Mouse (Mus musculus) CH12.LX (cell line): ENCODE results near the gene Coq7. TPM values are rescaled to one million over a fixed set of nuclear protein-coding genes. Genes with fewer than 3 reads are reported as not detected.

Experiments
- DNase-seq: peaks from one replicate; pipeline ENCODE4 v3.0.0-alpha.2; 2013; ENCODE audit errors: extremely low read depth
- H3K27ac ChIP-seq: 2 replicates; pipeline ENCODE4 v1.5.1; 2012; ENCODE audit warnings: low read depth, mild to moderate bottlenecking, control low read depth, moderate library complexity; ENCODE audit not compliant: insufficient read depth
- H3K27me3 ChIP-seq: replicated peaks from 2 replicates; pipeline ENCODE3; 2012; ENCODE audit warnings: inconsistent platforms
- H3K36me3 ChIP-seq, 2 experiments: replicated peaks in 1 of 2; 2 replicates each; pipeline versions ENCODE3 to v1.6.1; 2012; ENCODE audit warnings: inconsistent platforms in 1 of 2, low read length in 1 of 2, mild to moderate bottlenecking in 1 of 2, mixed read lengths in 1 of 2, moderate library complexity in 1 of 2; ENCODE audit not compliant: control insufficient read depth in 1 of 2, insufficient read depth in 1 of 2
- H3K4me1 ChIP-seq, 2 experiments: 2 replicates each; pipeline ENCODE4 v1.6.1; 2012; ENCODE audit warnings: inconsistent platforms in 1 of 2, moderate library complexity in 1 of 2; ENCODE audit not compliant: insufficient read depth in 2 of 2, control insufficient read depth in 1 of 2
- H3K4me2 ChIP-seq: 2 replicates; pipeline ENCODE4 v1.6.1; 2012; ENCODE audit warnings: low read depth, mild to moderate bottlenecking, control low read depth; ENCODE audit not compliant: poor library complexity, insufficient read depth, severe bottlenecking
- H3K4me3 ChIP-seq, 3 experiments: fragments of 150-350 bp in 1 of 3; sonication (generic) in 1 of 3; replicated peaks in 1 of 3; 2 replicates each; pipeline versions ENCODE3 to v1.5.1; 2011 to 2012; ENCODE audit warnings: low read depth in 2 of 3, low read length in 2 of 3, mild to moderate bottlenecking in 2 of 3, moderate library complexity in 2 of 3, control low read depth in 1 of 3, improper control_type of control experiment in 1 of 3, inconsistent platforms in 1 of 3, mixed read lengths in 1 of 3; ENCODE audit not compliant: poor library complexity in 1 of 3
- H3K79me2 ChIP-seq: replicated peaks from 2 replicates; pipeline ENCODE4 v1.6.1; 2012; ENCODE audit warnings: mild to moderate bottlenecking, moderate library complexity; ENCODE audit not compliant: control insufficient read depth, poor library complexity, insufficient read depth, severe bottlenecking; ENCODE audit errors: extremely low read depth
- H3K9ac ChIP-seq: 2 replicates; pipeline ENCODE4 v1.6.1; 2012; ENCODE audit warnings: low read depth, mild to moderate bottlenecking, control low read depth, moderate library complexity; ENCODE audit not compliant: insufficient read depth
- H3K9me3 ChIP-seq: replicated peaks from 2 replicates; pipeline ENCODE3; 2012; ENCODE audit warnings: low read length, inconsistent platforms, mixed read lengths
- BHLHE40 ChIP-seq: IDR thresholded peaks from 2 replicates; pipeline ENCODE4 v1.6.1; 2011; ENCODE audit warnings: mild to moderate bottlenecking, low read depth, low read length, improper control_type of control experiment
- CHD1 ChIP-seq: IDR thresholded peaks from 2 replicates; pipeline ENCODE4 v1.6.1; 2012; ENCODE audit warnings: low read depth, low read length, improper control_type of control experiment, inconsistent platforms
- CHD2 ChIP-seq: IDR thresholded peaks from 2 replicates; pipeline ENCODE4 v1.6.1; 2011; ENCODE audit warnings: low read length, improper control_type of control experiment
- CTCF ChIP-seq, 2 experiments: IDR thresholded peaks in 1 of 2; conservative IDR thresholded peaks in 1 of 2; 2 replicates each; pipeline ENCODE4 v1.5.1; 2011 to 2012; ENCODE audit warnings: low read depth in 2 of 2, low read length in 2 of 2, improper control_type of control experiment in 1 of 2, inconsistent platforms in 1 of 2, mild to moderate bottlenecking in 1 of 2, moderate library complexity in 1 of 2
- E2F4 ChIP-seq: IDR thresholded peaks from 2 replicates; pipeline ENCODE4 v1.6.1; 2011; ENCODE audit warnings: low read depth, low read length, improper control_type of control experiment; ENCODE audit not compliant: insufficient replicate concordance
- ELF1 ChIP-seq: IDR thresholded peaks from 2 replicates; pipeline ENCODE4 v1.6.1; 2014; ENCODE audit warnings: low read depth, mild to moderate bottlenecking, inconsistent platforms, low read length, improper control_type of control experiment
- EP300 ChIP-seq: IDR thresholded peaks from 2 replicates; pipeline ENCODE4 v1.6.1; 2011; ENCODE audit warnings: low read length, improper control_type of control experiment
- ETS1 ChIP-seq: conservative IDR thresholded peaks from 2 replicates; pipeline ENCODE4 v1.6.1; 2012; ENCODE audit warnings: low read depth, mild to moderate bottlenecking, inconsistent platforms, low read length, improper control_type of control experiment, moderate library complexity
- GABPA ChIP-seq: IDR thresholded peaks from 2 replicates; pipeline ENCODE4 v1.6.1; 2012; ENCODE audit warnings: low read depth, low read length, improper control_type of control experiment, inconsistent platforms; ENCODE audit not compliant: insufficient replicate concordance
- HCFC1 ChIP-seq: IDR thresholded peaks from 2 replicates; pipeline ENCODE4 v1.6.1; 2012; ENCODE audit warnings: low read depth, mild to moderate bottlenecking, inconsistent platforms, low read length, improper control_type of control experiment
- IRF4 ChIP-seq: IDR thresholded peaks from 2 replicates; pipeline ENCODE4 v1.6.1; 2014; ENCODE audit warnings: low read depth, mild to moderate bottlenecking, inconsistent platforms, low read length, improper control_type of control experiment
- JUND ChIP-seq: conservative IDR thresholded peaks from 2 replicates; pipeline ENCODE4 v1.6.1; 2011; ENCODE audit warnings: low read depth, low read length, improper control_type of control experiment
- MAX ChIP-seq: IDR thresholded peaks from 2 replicates; pipeline ENCODE4 v1.6.1; 2011; ENCODE audit warnings: low read length, improper control_type of control experiment
- MAZ ChIP-seq: IDR thresholded peaks from 2 replicates; pipeline ENCODE4 v1.6.1; 2012; ENCODE audit warnings: low read depth, mild to moderate bottlenecking, inconsistent platforms, low read length, improper control_type of control experiment, moderate library complexity
- MXI1 ChIP-seq: IDR thresholded peaks from 2 replicates; pipeline ENCODE4 v1.6.1; 2011; ENCODE audit warnings: mild to moderate bottlenecking, low read depth, low read length, improper control_type of control experiment
- MYC ChIP-seq: IDR thresholded peaks from 2 replicates; pipeline ENCODE4 v1.6.1; 2011; ENCODE audit warnings: low read depth, mild to moderate bottlenecking, improper control_type of control experiment, low read length
- NELFE ChIP-seq: IDR thresholded peaks from 2 replicates; pipeline ENCODE4 v1.6.1; 2011; ENCODE audit warnings: low read depth, low read length, improper control_type of control experiment
- NRF1 ChIP-seq: IDR thresholded peaks from 2 replicates; pipeline ENCODE4 v1.6.1; 2014; ENCODE audit warnings: low read depth, mild to moderate bottlenecking, inconsistent platforms, low read length, improper control_type of control experiment, moderate library complexity
- PAX5 ChIP-seq: IDR thresholded peaks from 2 replicates; pipeline ENCODE4 v1.6.1; 2012; ENCODE audit warnings: low read length, inconsistent platforms, mixed read lengths
- POLR2AphosphoS2 ChIP-seq: IDR thresholded peaks from 2 replicates; pipeline ENCODE4 v1.6.1; 2011; ENCODE audit warnings: low read depth, low read length, improper control_type of control experiment
- RAD21 ChIP-seq: IDR thresholded peaks from 2 replicates; pipeline ENCODE4 v1.6.1; 2011; ENCODE audit warnings: low read depth, mild to moderate bottlenecking, low read length, improper control_type of control experiment, moderate library complexity
- RCOR1 ChIP-seq: conservative IDR thresholded peaks from 2 replicates; pipeline ENCODE4 v1.6.1; 2012; ENCODE audit warnings: low read depth, mild to moderate bottlenecking, inconsistent platforms, low read length, improper control_type of control experiment
- SIN3A ChIP-seq: IDR thresholded peaks from 2 replicates; pipeline ENCODE4 v1.6.1; 2012; ENCODE audit warnings: low read length, improper control_type of control experiment, inconsistent platforms
- TBP ChIP-seq: conservative IDR thresholded peaks from 2 replicates; pipeline ENCODE4 v1.6.1; 2011; ENCODE audit warnings: low read depth, low read length, improper control_type of control experiment
- TCF12 ChIP-seq: IDR thresholded peaks from 2 replicates; pipeline ENCODE4 v1.6.1; 2014; ENCODE audit warnings: low read depth, mild to moderate bottlenecking, inconsistent platforms, low read length, improper control_type of control experiment
- UBTF ChIP-seq: IDR thresholded peaks from 2 replicates; pipeline ENCODE4 v1.6.1; 2012; ENCODE audit warnings: low read depth, mild to moderate bottlenecking, inconsistent platforms, low read length, improper control_type of control experiment, moderate library complexity
- USF1 ChIP-seq: IDR thresholded peaks from 2 replicates; pipeline ENCODE4 v1.6.1; 2014; ENCODE audit warnings: low read depth, mild to moderate bottlenecking, inconsistent platforms, low read length, improper control_type of control experiment
- ZC3H11A ChIP-seq: IDR thresholded peaks from 2 replicates; pipeline ENCODE4 v1.6.1; 2012; ENCODE audit warnings: low read depth, mild to moderate bottlenecking, inconsistent platforms, low read length, improper control_type of control experiment
- ZKSCAN1 ChIP-seq: IDR thresholded peaks from 2 replicates; pipeline ENCODE4 v1.6.1; 2012; ENCODE audit warnings: low read depth, inconsistent platforms, low read length, improper control_type of control experiment, borderline replicate concordance
- ZNF384 ChIP-seq: IDR thresholded peaks from 2 replicates; pipeline ENCODE4 v1.6.1; 2012; ENCODE audit warnings: low read depth, low read length, improper control_type of control experiment, inconsistent platforms
- dilution Hi-C: fragments of 300-500 bp; cut with MboI; formaldehyde crosslinking; loops from 2 replicates; pipeline ENCODE4 v1.14.3; 2020; ENCODE audit warnings: low sequenced_read_pairs; ENCODE audit not compliant: extremely low pct_unique_long_range_greater_than_20kb, extremely low pct_ligation_motif_present
- in situ Hi-C: fragments of 300-500 bp; cut with MboI; formaldehyde crosslinking; loops from 3 replicates; pipeline ENCODE4 v1.14.3; 2019; ENCODE audit warnings: low sequenced_read_pairs, low pct_ligation_motif_present, low pct_unique_long_range_greater_than_20kb, mixed read lengths
- polyA plus RNA-seq: library from polyadenylated mRNA; unstranded; fragments of >175 nt; gene quantifications from 2 replicates; pipeline ENCODE4 v1.2.1, GENCODE M21; 2012; ENCODE audit warnings: low read depth; ENCODE audit not compliant: insufficient read length
- total RNA-seq, 2 experiments: library from RNA; depleted of rRNA; stranded (reverse); fragments of 300-350 nt in 1 of 2; fragments of >200 nt in 1 of 2; gene quantifications; 2 replicates each; pipeline ENCODE4 v1.2.3; 2012 to 2014

The Coq7 gene
- total and polyA plus RNA-seq, 3 experiments: 38.8 to 50.4 (median 43.6) TPM

DNA sequence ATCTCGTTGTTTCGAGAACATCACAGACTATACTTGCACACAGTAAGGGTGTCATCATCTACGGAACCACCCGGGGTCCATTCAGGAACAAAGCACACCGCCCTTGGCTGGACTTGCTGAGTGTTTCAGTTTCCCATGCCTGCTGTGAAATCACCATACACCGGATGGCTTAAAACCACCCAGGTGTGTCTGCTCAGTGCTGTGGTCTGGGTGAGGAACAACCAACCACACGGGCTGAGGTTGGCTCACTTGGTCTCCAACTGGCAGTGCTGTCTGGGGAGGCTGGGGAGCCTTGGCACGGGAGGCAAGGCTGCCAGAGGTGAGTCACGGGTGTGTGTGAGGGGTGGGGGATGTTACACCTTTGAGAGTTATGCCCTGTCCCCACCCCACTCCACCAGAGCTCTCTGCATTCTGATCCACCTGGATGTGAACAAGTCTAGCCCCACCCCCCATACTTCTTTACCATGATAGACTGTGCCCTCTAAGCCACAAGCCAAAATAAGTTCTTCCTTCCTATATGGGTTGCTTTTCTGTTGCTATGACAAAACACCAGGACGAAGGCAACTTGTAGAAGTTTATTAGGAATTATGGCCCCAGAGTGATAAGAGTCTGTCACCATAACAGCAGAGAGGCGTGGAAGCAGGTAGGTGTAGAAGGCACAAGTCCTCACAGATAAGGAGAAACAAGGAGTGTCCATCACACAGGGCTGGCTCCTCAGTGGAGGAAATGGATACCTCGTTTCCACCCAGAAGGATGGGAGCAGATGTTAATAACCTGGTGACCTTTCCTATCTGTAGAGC is 34.0 kb downstream of the Coq7 start:
- H3K36me3 ChIP-seq: no peaks in the 10 kb centered on the region
- TF ChIP-seq BHLHE40: no peak
- no peak for TF ChIP-seq JUND
- TF ChIP-seq MAZ: no peak
- TF ChIP-seq CTCF (conservative IDR thresholded peaks at IDR 0.05 in 1 of 2, IDR thresholded peaks at IDR 0.05 in 1 of 2; ENCODE audit: low read depth in 2 of 2, low read length in 2 of 2): no peak
- TF ChIP-seq E2F4: no peak
- no peak for TF ChIP-seq GABPA
- no peak for TF ChIP-seq NRF1
- TF ChIP-seq CHD2: no peak
- no peak for TF ChIP-seq MYC
- TF ChIP-seq POLR2AphosphoS2: no peak
- TF ChIP-seq HCFC1: no peak
- TF ChIP-seq ELF1: no peak
- no peak for TF ChIP-seq TBP
- no peak for TF ChIP-seq SIN3A
- TF ChIP-seq ZC3H11A: no peak
- TF ChIP-seq ZNF384: no peak
- no peak for TF ChIP-seq ETS1
- TF ChIP-seq MXI1: no peak
- no peak for TF ChIP-seq PAX5
- no peak for TF ChIP-seq USF1
- TF ChIP-seq, all 38 proteins: peak for 0
- no peak for DNase-seq
- Histone ChIP-seq H3K4me2 (no peak overlapping the region), H3K4me3 (no peak overlapping the region), H3K4me1 (peaks cover 0 to 4% of the 10 kb centered on the region in 2 experiments; a peak in 1 of 4 replicates), H3K79me2 (no peaks in the 10 kb centered on the region), H3K9ac (no peak overlapping the region), H3K27ac (no peak overlapping the region), H3K27me3 (no peaks in the 10 kb centered on the region), H3K9me3 (peaks cover 5% of the 10 kb centered on the region)
- dilution Hi-C loops (no loop called here), in situ Hi-C loops (no loop called here)

DNA sequence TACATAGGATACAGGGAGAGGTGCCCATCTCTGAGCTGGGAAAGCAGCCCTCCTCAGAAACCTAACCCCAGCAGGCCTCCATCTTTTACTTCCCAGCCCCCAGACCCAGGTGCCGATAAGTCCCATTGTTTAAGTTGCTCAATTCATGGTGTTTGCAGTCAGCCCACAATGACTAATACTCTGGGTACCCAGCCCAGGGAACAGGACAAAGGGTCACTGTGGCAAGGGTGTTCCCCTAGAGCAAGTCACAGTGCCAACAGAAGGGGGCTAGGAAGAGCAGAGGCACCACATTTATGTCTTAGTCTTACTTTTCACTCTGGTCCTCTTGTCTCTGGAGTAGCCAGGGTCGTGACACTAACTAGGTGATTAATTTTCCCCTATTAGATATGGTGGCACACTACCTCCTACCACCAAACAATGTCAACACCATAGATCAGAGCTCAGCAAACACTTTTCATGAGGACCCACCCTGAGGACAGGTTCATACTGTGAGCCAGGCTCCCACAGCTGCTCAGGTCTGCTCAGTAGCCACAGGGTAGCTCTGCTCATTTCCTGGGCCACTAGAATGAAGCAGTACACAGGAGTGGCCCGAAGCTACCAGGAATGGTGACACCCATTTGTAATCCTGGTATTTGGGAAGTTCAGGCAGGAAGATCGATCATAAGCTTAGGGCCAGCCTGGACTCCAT is 38.1 kb downstream of the Coq7 start:
- TF ChIP-seq UBTF (no peak), POLR2AphosphoS2 (no peak), ELF1 (no peak), NELFE (no peak), CTCF (conservative IDR thresholded peaks at IDR 0.05 in 1 of 2, IDR thresholded peaks at IDR 0.05 in 1 of 2; ENCODE audit: low read depth in 2 of 2, low read length in 2 of 2) (no peak), ZC3H11A (no peak), RAD21 (no peak), TBP (no peak), TCF12 (no peak), ZKSCAN1 (no peak), ETS1 (no peak), BHLHE40 (no peak), JUND (no peak), RCOR1 (no peak), SIN3A (no peak), EP300 (no peak), IRF4 (no peak), CHD1 (no peak), MAX (no peak)
- TF ChIP-seq, all 38 proteins: peak for 0
- no peaks in the 10 kb centered on the region for H3K27me3 ChIP-seq
- no peaks in the 10 kb centered on the region for H3K79me2 ChIP-seq
- H3K4me3 ChIP-seq: no peak overlapping the region
- dilution Hi-C loops: no loop called here
- peaks cover 0 to 4% of the 10 kb centered on the region in 2 experiments; a peak in 1 of 4 replicates for H3K4me1 ChIP-seq
- in situ Hi-C loops: no loop called here
- H3K27ac ChIP-seq: no peak overlapping the region
- H3K36me3 ChIP-seq: no peaks in the 10 kb centered on the region
- H3K4me2 ChIP-seq: no peak overlapping the region
- DNase-seq: no peak
- H3K9ac ChIP-seq: no peak overlapping the region
- peaks cover 9% of the 10 kb centered on the region for H3K9me3 ChIP-seq
